Mouse (Mus musculus): ENCODE results near the gene Atp13a2.
A peak's percentile ranks its signal among the peaks of the same experiment; 100 is the strongest.

Atp13a2 gene

GRCm38 (mm10) chr4:140962207-140962909, 24.3 kb upstream of the Atp13a2 start:
- no peak for DNase-seq (ENCODE audit: low spot score in 2 of 2)

GRCm38 (mm10) chr4:140962950-140963349, 23.7 kb upstream of the Atp13a2 start:
- no peak for DNase-seq (ENCODE audit: low spot score in 2 of 2)

GRCm38 (mm10) chr4:140963941-140964597, 22.6 kb upstream of the Atp13a2 start:
- no peak for DNase-seq (ENCODE audit: low spot score in 2 of 2)

GRCm38 (mm10) chr4:140964620-140965019, 22.1 kb upstream of the Atp13a2 start:
- peak; percentile 64 to 69 for DNase-seq (ENCODE audit: low spot score in 2 of 2)

GRCm38 (mm10) chr4:140967386-140968159, 19.1 kb upstream of the Atp13a2 start:
- DNase-seq (ENCODE audit: low spot score in 2 of 2): no peak

- no peak for DNase-seq (ENCODE audit: low spot score in 2 of 2)
Measured at GRCm38 (mm10) chr4:140971691-140972090, 15.0 kb upstream of the Atp13a2 start.

- no peak for DNase-seq (ENCODE audit: low spot score in 2 of 2)
Measured at GRCm38 (mm10) chr4:140974408-140974807, 12.3 kb upstream of the Atp13a2 start.

GRCm38 (mm10) chr4:140975356-140975755, 11.3 kb upstream of the Atp13a2 start:
- no peak for DNase-seq (ENCODE audit: low spot score in 2 of 2)

- no peak for DNase-seq (ENCODE audit: low spot score in 2 of 2)
Measured at GRCm38 (mm10) chr4:140977278-140977677, 9.4 kb upstream of the Atp13a2 start.

GRCm38 (mm10) chr4:140977886-140978692, 8.6 kb upstream of the Atp13a2 start:
- DNase-seq (ENCODE audit: low spot score in 2 of 2): no peak

- no peak for DNase-seq (ENCODE audit: low spot score in 2 of 2)
Measured at GRCm38 (mm10) chr4:140981605-140982004, 5.1 kb upstream of the Atp13a2 start.

GRCm38 (mm10) chr4:140982808-140983207, 3.9 kb upstream of the Atp13a2 start:
- DNase-seq (ENCODE audit: low spot score in 2 of 2): no peak

- DNase-seq (ENCODE audit: low spot score in 2 of 2): no peak
Measured at GRCm38 (mm10) chr4:140983442-140983841, 3.2 kb upstream of the Atp13a2 start.

GRCm38 (mm10) chr4:140984544-140984943, 2.1 kb upstream of the Atp13a2 start:
- no peak for DNase-seq (ENCODE audit: low spot score in 2 of 2)

- DNase-seq (ENCODE audit: low spot score in 2 of 2): no peak
Measured at GRCm38 (mm10) chr4:140986024-140986710, 506 bp upstream of the Atp13a2 start.

GRCm38 (mm10) chr4:140987476-140987875, 803 bp downstream of the Atp13a2 start:
- DNase-seq (ENCODE audit: low spot score in 2 of 2): no peak

- no peak for DNase-seq (ENCODE audit: low spot score in 2 of 2)
Measured at GRCm38 (mm10) chr4:140988706-140989290, 2.1 kb downstream of the Atp13a2 start.

GRCm38 (mm10) chr4:140989447-140989846, 2.8 kb downstream of the Atp13a2 start:
- DNase-seq (ENCODE audit: low spot score in 2 of 2): no peak

- no peak for DNase-seq (ENCODE audit: low spot score in 2 of 2)
Measured at GRCm38 (mm10) chr4:140992215-140992614, 5.5 kb downstream of the Atp13a2 start.

- DNase-seq (ENCODE audit: low spot score in 2 of 2): no peak
Measured at GRCm38 (mm10) chr4:140993846-140994245, 7.2 kb downstream of the Atp13a2 start.

- DNase-seq (ENCODE audit: low spot score in 2 of 2): no peak
Measured at GRCm38 (mm10) chr4:140995811-140996210, 9.1 kb downstream of the Atp13a2 start.
